Mouse (Mus musculus) heart, postnatal 10 days (tissue): ENCODE results near the gene Col7a1. TPM values are rescaled to one million over a fixed set of nuclear protein-coding genes. Genes with fewer than 3 reads are reported as not detected.

Experiments
- DNase-seq, 2 experiments: peaks; one replicate each; pipeline ENCODE4 v3.0.0; 2021
- intact Hi-C: fragments of 180-260 bp; cut with DNase I; formaldehyde crosslinking; loops from one replicate; pipeline ENCODE4 v1.15.1; 2025
- total RNA-seq, 2 experiments: library from RNA; stranded (reverse); gene quantifications; 2 replicates each; pipeline ENCODE4 v1.2.3; 2021

Gene Col7a1
- total RNA-seq, result 1 to 10 TPM; 1.3 TPM

- no peak for DNase-seq
- intact Hi-C loops, result no loop called here
Observed at GRCm38 (mm10) chr9:108953081-108953636, at the start of gene Col7a1. Gene Col7a1, plus strand, starts transcription at chr9:108953586.

- no peak for DNase-seq
- intact Hi-C loops, result no loop called here
Observed at GRCm38 (mm10) chr9:108912308-108912707, 41.1 kb upstream of the Col7a1 start.

GRCm38 (mm10) chr9:108913161-108913560 lies 40.2 kb upstream of the Col7a1 start:
- intact Hi-C loops, result no loop called here
- no peak for DNase-seq

GRCm38 (mm10) chr9:108913621-108914020 lies 39.8 kb upstream of the Col7a1 start:
- DNase-seq, result peak in 1 of 2 experiments; percentile 32
- intact Hi-C loops, result no loop called here

- intact Hi-C loops, result no loop called here
- DNase-seq, result peak; percentile 65 to 68
Observed at GRCm38 (mm10) chr9:108914491-108914890, 38.9 kb upstream of the Col7a1 start, which contains the start of gene Tmem89. Gene Tmem89, plus strand, starts transcription at chr9:108914619.

- intact Hi-C loops, result no loop called here
- DNase-seq, result no peak
Observed at GRCm38 (mm10) chr9:108925897-108926296, 27.5 kb upstream of the Col7a1 start.

- intact Hi-C loops, result no loop called here
- no peak for DNase-seq
Observed at GRCm38 (mm10) chr9:108928424-108928823, 25.0 kb upstream of the Col7a1 start.

GRCm38 (mm10) chr9:108935991-108936390 lies 17.4 kb upstream of the Col7a1 start:
- no peak for DNase-seq
- intact Hi-C loops, result loop anchor here (2.0 to 5.0 kb wide), 2 partner anchors 53 to 129 kb away; partner anchors contain the start of gene Nckipsd

- DNase-seq, result peak; percentile 95 to 97
- intact Hi-C loops, result loop anchor here (2.0 to 5.0 kb wide), 2 partner anchors 52 to 129 kb away; partner anchors contain the start of gene Nckipsd
Observed at GRCm38 (mm10) chr9:108936418-108937364, 16.7 kb upstream of the Col7a1 start, which contains the start of gene Uqcrc1. Gene Uqcrc1, plus strand, starts transcription at chr9:108936633.

GRCm38 (mm10) chr9:108945111-108945510 lies 8.3 kb upstream of the Col7a1 start:
- intact Hi-C loops, result no loop called here
- DNase-seq, result no peak

- intact Hi-C loops, result no loop called here
- DNase-seq, result no peak
Observed at GRCm38 (mm10) chr9:108945608-108946007, 7.8 kb upstream of the Col7a1 start.

GRCm38 (mm10) chr9:108949231-108949966 lies 4.0 kb upstream of the Col7a1 start:
- peak; percentile 76 to 78 for DNase-seq
- intact Hi-C loops, result no loop called here

GRCm38 (mm10) chr9:108949967-108950728 lies 3.2 kb upstream of the Col7a1 start:
- DNase-seq, result peak; percentile 37 to 48
- intact Hi-C loops, result no loop called here

- intact Hi-C loops, result no loop called here
Observed at GRCm38 (mm10) chr9:108955241-108955640, 1.9 kb downstream of the Col7a1 start.

GRCm38 (mm10) chr9:108955846-108956245 lies 2.5 kb downstream of the Col7a1 start:
- DNase-seq, result no peak
- intact Hi-C loops, result no loop called here

More at GRCm38 (mm10) chr9:108955241-108955640, 1.9 kb downstream of the Col7a1 start:
- DNase-seq, result no peak

- DNase-seq, result no peak
- intact Hi-C loops, result no loop called here
Observed at GRCm38 (mm10) chr9:108963577-108963976, 10.2 kb downstream of the Col7a1 start.

GRCm38 (mm10) chr9:108964338-108964737 lies 11.0 kb downstream of the Col7a1 start:
- no peak for DNase-seq
- intact Hi-C loops, result no loop called here

GRCm38 (mm10) chr9:108970623-108971022 lies 17.2 kb downstream of the Col7a1 start:
- DNase-seq, result peak; percentile 58 to 64
- intact Hi-C loops, result no loop called here

- intact Hi-C loops, result no loop called here
- DNase-seq, result no peak
Observed at GRCm38 (mm10) chr9:108976483-108976882, 23.1 kb downstream of the Col7a1 start.

GRCm38 (mm10) chr9:108977966-108978365 lies 24.6 kb downstream of the Col7a1 start:
- intact Hi-C loops, result no loop called here
- DNase-seq, result no peak
